Mouse (Mus musculus) B cell, adult 2 months (primary cell): ENCODE measurements around the gene Oprl1.

Experiments used
- DNase-seq, 2 experiments: peaks; one replicate each; pipeline ENCODE4 v3.0.0; 2022

The Oprl1 gene

DNA sequence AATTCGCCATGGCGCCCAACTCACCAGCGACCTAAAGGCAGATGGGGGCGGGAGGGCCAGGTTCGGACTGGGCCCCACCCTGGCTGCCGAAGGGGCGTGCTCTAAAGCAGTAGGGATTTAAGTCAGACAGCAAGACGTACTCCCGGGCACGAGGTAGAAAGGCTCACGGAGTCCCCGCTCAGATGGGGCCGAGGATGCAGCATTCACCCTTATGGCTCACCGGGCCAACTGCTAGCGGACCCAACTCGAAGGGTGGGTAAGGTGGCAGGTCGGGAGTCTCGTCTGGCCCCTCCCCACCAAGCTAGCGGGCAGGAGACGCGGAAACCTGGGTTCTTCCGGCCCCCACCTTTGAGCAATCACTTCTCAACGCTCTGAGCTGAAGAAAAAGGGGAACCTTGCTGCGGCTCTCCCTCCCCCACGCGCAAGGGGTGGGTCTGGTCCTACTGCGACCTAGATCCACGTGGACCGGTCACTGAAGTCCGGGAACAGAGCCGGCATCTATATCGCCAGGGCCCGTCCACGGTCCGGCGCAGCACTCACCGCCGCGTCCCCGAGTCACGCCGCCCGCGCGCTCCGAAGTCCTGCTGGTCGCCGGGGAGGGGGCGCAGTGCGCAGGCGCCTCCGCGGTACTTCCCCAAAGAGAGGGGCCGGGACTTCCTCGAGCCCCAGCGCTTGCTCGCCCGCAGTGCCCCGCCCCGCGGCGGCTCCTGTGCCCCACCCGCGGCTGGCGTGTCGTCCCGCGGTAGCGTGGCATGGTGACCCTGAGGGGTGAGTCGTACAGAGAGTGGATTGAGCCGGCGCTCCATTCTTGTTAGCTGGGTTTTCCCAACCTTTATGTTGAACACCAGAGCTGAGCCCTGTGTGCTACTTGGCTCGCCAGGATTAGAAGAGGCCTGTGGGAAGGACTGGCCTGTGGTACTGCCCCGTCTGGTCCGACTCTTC lies 21.2 kb upstream of the Oprl1 start, which contains the start of gene Rgs19:
Rgs19 (minus strand) TSS at position 639 of the 942 bp plus-strand sequence.
- DNase-seq, result peak; percentile 93

DNA sequence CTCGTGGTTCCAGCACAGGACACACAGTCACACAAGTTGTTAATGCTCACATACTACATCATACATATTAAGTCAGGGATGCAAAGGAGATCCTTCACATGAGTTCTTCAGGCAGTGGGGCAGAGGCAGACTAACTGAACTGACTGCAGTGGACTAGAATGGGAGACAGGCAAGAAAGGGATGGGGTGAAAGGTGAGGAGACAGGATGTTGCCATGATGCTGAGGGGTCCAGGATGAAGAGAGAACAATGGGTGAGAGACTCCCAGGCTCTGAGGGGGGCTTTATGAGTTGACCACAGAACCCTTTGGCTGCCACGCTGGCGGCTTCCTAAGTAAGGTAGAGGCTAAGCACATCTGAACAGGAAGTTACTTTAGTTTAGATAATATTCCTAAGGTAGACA lies 20.2 kb upstream of the Oprl1 start:
- no peak for DNase-seq

DNA sequence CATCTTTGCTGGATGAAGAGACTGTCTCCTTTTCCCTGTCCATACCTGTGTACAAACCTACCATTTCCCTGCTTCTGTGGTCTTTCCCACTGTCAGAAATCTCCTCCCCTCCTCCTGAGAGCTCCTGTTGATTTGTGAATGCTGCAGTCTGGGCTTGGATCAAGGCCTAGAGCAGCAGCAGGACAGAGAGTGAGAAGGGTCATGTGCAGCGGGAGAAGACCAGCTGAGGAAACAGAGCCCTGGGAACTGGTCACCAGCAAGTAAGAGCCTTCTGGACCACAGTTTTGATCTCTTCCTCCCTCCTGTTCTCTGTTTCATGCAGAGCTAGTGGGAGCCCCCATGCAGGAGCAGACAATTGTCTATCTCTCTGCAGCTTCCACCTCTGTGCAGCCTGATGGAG lies 19.0 kb upstream of the Oprl1 start:
- DNase-seq, result no peak

DNA sequence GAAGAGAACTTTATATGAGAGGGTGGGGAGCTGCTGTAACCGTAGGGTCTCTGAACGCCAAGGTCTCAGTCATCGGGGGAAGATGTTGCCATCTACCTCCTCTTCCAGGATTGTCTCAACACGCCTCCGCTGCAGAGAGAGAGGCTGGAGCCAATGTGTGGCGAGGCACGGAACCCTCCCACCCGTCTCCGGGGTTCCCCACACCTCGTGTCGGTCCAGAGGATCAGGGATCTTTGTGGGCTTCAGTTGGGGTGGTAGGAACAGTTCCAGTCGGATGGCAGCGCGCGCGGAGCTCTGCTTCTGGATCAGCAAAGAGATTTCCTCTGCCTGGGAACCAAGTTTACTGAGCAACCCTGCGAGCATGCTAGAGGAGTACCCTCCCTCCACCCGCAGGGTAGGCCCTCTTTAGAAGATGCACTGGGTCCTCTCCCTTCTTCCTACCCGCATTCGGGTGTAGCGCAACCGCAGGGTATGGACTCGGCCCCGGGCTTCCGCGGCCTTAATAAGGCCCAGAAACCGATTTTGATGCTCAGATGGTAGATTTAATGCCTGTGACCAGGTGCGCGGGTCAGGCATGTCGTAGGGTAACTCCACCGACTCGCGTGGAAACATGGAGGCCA lies 17.9 kb upstream of the Oprl1 start:
- DNase-seq, result no peak

DNA sequence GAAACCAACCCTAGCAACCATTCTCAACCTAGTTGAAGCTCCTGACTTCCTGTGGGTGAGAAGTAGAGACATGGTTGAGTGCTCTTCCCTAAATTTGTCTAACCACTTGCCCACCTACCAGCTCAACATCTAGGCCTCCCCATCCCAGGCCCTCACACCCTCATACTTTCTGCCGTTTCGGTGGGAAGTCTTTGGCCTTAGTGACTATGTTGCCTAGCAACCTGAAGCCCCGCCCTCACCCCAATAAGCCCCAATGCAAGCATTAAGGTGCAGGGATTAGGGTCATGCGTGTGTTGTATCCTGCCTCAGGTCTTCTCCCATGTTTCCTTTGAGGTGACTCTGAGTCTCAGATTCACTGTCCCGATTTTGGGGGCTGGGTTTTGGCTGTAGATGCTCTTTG lies 16.6 kb upstream of the Oprl1 start, which contains the start of gene Lkaaear1:
Lkaaear1 (minus strand) TSS at position 202 of the 400 bp plus-strand sequence.
- DNase-seq, result peak; percentile 52 to 59

DNA sequence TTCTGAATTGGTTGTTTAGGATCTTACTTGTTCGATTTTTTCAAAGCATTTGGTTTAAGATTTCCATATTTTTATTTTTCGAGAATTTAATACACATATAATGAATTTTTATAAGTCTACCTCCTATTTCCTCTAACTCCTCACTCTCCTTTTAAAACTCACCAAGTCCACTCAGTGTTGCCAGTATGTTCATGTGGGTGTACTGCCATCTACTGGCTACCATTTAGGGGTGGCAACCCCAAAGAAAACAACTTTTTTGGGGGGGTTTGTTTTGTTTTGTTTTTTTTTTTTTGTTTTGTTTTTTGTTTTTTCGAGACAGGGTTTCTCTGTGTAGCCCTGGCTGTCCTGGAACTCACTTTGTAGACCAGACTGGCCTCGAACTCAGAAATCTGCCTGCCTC lies 8.1 kb upstream of the Oprl1 start:
- peak; percentile 66 to 67 for DNase-seq

DNA sequence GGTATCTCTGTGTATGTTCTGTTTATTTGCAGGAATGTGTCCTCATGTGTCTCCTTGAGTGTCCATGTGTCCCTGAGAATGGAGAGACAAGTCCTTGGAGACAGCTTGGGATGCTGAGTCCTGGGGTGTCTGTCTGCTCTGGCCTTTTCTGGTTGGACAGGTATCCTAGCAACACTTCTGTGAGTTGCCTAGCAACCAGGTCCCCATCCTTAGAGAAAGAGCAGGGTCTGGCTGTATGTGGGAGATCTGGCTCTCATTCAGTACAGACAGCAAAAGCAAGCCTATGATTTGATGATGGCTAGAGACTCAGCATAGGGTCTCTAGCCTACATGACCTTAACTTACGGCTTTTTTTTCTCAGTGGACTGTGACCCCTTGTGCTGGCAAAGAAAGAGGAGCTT lies 1.1 kb upstream of the Oprl1 start:
- DNase-seq, result no peak

DNA sequence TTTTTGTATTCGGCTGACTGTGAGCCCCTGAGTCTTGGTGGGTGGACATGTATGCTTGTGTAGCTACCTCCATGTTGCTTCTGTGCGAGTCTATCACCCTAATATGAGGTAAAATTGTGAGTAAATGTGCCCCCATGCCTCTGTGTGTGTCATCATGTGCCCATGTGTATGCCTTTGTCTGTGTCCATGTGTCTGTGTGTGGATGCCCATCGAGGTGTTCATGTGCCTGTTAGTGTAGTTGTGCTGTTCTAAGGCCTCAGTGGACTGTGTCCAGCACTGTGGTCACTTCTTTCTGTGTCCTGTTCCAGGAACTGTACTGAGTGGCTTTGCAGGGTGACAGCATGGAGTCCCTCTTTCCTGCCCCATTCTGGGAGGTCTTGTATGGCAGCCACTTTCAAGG lies 566 bp downstream of the Oprl1 start:
- no peak for DNase-seq

DNA sequence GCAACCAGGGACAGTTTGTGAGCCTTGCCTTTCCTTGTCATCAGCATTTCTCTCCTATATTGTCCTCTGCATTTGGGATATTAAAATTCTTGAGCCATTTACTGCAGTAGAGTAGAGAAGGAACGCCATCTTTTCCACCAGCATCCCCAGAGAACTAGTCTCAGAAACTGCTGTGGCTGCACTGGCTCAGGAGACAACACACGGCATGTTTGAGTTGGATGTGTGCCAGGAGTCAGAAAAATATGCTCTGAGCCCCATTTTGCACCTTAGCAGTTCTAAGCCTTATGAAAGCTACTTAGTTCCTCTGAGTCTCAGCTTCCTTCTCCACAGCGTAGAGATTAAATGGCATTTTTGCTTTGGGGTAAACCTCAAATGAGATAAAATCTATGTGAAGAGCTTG lies 2.2 kb downstream of the Oprl1 start:
- no peak for DNase-seq

DNA sequence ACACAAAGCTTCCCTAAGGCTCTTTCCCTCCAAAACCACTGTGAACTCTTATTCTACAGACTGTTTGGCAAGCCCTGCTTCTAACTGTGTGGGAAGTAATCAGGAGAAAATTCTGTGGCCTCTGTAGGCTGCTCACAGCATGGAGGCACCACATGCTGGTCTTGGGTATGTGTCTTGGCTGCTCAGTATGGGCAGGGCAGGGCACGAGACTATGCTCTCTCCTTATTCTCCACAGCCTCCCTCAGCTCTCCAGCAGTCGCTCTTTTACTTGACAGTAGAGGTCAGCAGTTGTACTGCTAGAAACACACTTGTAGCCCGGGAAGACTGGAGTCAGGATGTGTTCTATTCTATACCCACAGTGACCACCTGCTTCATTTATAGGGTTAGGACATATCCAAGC lies 5.2 kb downstream of the Oprl1 start:
- DNase-seq, result no peak

DNA sequence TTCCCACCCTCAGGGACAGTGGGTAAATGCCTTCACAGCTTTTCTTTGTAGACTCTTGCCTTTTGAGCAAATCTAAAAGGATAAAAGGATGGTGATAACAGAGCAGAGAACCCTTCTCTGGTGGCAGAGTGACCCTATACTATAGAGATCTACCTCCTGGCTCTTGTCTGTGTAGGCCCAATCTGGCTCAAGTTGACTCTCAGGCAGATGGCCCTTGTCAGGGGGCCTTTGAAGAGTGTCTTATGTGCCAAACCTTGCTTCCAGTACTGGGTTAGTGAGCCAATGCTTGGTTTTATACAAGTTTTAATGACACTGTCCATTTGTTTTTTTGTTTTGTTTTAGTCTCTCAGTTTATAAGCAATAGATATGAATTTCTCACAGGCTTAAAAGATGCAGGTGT lies 6.4 kb downstream of the Oprl1 start:
- no peak for DNase-seq

DNA sequence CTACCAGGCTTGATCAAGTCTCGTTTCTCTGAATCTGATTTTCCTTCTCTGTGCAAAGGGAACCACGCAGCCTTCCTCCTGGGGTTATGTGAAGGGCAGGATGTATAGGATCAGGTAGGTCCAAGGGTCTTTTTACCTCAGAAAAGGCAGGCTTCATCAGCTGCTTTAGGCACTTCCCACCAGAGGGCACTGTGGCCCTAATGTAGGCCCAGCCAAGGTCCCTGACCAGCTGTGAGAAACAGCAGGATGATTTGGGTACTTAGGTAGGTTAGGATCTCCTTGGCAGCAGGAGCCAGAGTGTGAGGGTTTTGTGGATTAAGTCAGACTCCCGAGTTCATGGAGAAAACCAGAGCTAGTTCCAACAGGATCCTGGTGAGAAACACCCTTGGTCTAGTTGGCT lies 7.4 kb downstream of the Oprl1 start:
- no peak for DNase-seq

DNA sequence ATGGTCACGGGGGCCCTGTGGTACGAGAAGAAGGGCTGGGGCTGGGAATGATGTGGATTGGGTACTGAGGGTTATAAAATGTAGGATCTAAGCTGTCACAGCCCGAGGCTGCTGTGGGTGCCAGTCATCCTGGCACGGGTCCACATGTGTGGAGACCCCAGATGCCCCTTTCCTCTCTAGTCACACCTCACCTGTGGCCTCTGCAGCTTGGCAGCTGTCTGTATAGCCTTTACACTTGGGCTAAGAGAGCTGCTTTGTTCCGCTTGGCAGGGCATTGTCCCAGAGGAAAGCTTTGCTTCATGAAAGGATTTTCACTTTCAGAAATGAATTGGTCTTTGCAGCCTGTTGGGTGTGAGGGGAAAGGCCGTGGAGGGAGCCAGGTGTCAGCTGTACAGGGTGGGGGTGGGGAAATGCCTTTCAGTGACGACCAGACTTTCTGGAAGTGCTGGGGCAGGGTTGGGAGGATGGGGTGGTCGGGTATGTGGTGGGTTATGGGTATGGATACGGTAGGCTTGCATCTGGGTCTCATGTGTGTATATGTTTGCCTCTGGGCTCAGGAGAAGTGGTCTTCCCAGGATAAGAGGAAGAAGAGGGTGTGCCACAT lies 12.9 kb downstream of the Oprl1 start:
- DNase-seq, result no peak

DNA sequence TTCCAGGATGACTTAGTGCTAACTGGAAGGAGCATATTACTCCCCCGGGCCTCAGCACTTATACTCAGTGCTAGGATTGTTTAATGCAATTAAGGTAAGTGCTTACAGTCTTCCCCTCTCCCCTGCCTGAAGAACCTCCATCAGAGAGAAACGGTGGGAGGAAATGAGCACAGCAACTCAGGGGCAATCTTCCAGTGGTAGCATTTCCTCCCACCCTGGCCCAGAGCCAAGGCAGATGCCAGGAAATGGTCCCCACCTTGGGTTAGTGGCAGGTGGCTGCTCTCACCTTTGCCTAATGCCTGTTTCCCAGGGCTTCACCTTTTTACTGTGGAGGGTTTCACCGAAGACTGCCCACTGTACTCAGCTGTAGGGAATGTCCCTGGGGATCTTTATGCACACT lies 15.2 kb downstream of the Oprl1 start:
- no peak for DNase-seq

DNA sequence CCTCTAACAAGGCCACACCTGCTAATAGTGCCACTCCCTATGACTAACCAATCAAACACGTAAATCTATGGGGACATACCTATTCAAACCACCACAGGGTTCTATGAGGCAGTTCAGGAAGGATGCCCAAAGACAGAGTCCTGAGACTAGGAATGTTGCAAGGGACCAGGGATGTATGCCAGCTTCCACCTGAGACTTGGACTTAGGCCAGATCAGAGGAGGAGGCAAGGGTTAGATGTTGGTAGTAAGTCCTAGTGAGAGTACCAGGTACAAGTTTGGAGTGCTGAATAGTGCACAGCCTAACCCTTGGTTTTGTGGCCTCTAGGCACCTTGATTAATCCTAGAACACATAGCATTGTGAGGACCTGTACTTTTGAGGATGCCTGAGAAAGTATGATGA lies 37.8 kb downstream of the Oprl1 start:
- DNase-seq, result no peak

DNA sequence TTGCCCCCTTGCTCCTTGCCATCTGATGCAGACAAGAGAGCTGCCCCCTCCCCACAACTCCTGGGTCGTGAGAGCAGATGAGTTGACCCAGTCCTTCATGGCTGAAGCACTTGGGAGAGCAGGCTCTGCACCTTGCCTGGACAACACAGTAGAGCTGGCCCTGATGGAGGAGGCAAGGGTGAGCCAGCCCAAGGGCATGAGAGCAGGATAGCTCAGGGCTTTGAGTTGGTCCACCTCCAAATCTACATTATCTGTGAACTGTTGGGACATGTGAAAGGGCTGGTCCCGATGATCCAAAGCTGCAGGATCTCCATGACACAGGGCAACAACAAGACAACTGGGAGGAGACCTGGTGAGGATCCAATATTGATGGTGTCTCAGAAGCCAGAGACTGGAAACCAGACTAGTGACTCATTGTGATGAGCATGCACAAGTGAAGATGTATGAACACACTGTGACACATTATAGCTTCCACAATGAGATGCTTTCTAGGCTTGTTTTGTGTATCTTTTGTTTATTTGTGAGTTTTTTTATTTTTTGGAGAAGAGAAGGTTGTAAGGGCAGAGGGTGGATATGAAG lies 43.4 kb downstream of the Oprl1 start:
- no peak for DNase-seq

DNA sequence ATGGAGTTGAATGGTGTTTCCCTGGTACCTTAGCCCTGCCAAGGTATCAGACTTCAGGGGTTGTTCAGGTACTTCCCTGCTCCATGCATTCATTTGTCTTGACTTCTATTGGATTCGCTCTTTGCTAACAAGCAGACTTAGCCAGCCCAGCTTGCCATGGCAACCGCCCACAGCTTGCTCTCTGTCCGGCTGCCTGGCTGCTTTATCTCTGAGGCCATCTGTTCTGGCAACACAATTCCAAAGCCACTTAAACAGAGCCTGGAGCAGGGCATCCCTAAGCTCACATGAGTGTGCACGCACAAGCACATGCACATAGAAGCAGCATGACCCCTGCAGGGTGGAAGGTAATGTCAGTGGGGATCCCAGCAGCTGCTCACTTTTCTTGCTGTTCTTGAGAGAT lies 44.2 kb downstream of the Oprl1 start:
- no peak for DNase-seq

DNA sequence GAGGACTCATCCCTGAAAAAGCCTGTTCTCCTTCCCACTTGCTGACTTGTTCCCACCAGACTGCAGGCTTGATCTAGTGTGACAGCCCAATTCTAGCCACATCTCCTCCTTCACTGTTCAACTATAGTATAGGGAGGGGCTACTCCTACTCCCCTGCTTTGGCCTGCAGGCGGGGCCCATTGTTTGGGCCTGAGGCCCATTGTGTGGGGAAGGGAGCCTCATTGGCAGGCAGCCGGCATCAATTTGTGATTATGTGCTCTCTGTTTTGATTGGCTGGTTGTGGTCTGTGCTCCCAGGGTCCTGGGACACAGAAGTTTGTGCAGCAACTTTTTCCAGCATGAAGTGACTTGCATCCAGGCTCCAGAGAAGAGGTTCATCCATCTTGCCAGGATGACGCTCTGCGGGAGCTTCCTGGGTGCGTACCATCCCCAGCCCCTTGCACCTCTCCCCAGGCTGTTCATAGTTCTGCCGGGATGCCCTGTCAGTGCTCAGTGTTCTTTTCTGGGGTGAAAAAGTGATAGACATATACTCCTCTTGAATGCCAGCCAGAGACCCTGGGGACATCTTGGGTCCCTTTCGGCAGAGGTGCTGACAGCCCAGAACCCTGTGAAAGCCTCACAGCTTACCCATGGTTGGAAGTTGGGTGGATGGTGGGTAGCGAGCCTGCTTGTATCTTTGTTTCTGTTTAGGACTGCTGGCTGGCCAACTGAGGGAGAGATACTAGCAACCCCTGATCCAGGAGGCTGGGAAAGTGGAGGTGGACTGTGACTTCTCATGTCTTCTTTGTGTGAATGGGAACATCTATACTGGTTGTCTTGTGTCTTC lies 48.4 kb downstream of the Oprl1 start, which contains the start of gene Myt1:
Myt1 (plus strand) TSS at position 327 of the 825 bp plus-strand sequence.
- no peak for DNase-seq

DNA sequence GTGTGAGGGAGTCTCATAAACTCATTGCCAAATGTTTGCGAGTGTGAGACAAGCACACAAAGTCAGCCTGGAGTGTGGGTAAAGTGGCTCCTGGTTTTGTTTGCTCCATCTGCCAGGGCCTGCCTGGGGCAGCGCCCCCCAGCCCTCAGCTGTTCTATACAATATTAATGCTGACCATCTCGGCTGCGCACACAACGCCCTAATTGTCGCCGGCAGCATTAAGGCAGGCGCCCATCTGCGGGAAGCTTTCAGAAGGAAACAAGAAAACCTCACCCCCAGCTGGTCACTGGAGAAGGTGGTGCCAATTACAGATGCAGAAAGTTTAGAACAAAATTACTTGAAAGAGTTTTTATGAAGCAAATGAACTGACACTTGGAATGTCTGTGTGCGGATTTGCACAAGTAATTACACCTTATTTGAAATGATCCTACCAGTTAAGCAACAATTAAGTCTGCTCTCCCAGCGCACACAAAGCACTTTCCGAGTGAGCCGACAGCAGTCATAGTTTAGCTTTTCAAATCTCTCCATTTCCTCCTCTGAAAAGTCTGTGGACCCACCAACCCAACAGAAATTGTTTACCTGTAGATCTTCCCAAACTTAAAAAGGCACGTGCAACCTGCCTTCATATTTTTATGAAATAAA lies 49.2 kb downstream of the Oprl1 start:
- no peak for DNase-seq

DNA sequence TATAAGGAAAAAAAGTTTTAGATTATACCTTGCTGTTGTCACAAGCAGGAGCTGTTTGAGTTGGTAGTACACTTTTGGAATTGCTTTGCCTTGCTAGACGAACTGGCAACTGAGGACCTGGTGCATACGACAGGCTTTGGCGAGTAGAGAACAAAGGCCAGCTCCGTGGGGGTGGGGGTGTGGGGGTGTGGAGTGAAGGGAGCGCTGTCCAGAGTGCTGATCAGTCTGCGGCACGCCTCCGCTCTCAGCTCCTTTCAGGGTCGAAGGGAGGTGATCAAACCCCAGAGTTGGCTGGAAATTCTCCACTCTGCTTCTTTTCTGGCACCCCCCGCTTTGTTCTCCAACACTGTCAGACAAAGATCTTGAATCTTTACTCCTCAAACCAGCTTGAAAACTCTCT lies 49.8 kb downstream of the Oprl1 start:
- DNase-seq, result peak; percentile 4 to 7

DNA sequence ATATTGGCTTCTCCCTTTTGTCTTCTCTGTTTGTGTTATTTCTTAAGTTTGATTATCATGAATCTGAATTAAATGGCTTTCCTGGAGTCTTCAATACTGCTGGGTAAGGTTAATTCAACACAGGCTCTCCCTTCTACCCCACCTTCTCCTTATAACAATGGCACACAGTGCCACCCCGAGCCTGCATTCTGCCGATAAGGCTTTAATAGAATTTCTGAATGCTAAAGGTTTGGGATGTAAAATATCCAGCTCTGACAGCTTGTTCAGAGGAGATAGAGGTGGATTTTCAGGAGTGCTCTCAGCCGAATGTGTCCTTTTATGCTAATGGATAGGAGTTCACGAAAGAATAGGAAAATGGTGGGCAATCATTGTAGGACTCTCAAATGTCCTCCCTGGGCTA lies 50.4 kb downstream of the Oprl1 start:
- no peak for DNase-seq
